Mouse (Mus musculus) spleen, postnatal 14 days (tissue): ENCODE measurements around the gene Tbxas1.
A peak's percentile ranks its signal among the peaks of the same experiment; 100 is the strongest.

Experiments used
- DNase-seq, 2 experiments: peaks; one replicate each; pipeline ENCODE4 v3.0.0; 2021 to 2022; ENCODE audit warnings: low spot score in 2 of 2

Tbxas1 gene

GRCm38 (mm10) chr6:38875258-38876070 lies at the start of gene Tbxas1:
Tbxas1 (plus strand) TSS chr6:38875404.
- peak; percentile 26 to 45 for DNase-seq

DNA sequence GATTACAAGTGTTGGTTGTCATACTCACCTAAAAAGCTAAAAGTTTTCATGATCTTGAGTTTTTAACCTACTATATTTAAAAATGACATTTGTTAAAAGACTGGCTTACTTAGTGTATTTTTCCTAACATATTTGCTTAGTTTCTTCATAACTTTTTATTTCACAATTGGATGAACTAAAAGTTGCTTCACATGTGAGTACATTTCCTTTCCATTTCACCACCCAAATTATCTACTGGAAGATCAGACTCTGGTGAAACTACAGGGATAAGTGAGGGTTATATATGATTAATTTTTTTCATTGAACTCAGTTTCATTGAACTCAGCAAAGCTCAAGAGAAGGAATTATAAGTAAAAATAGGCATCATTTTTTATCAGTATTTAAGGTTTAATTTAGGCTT lies 49.3 kb upstream of the Tbxas1 start:
- no peak for DNase-seq

DNA sequence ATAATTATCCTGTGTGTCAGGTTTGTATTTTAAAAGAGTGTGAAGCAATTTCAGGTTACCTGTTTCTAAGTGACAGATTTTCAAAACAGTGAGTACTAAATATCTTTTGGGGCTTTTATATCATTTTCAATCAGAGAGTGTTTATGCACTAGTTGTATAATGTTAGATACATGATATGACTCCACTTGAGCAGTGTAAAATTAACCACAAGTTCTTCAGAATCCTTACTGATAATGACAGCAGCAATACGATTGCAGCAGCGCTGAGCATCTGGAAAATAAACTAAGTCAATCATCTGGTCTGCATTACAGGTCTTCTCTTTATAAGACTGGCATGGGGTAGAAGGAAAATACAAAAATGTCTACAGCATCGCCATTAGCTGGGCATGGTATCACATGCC lies 48.3 kb upstream of the Tbxas1 start:
- DNase-seq = no peak

DNA sequence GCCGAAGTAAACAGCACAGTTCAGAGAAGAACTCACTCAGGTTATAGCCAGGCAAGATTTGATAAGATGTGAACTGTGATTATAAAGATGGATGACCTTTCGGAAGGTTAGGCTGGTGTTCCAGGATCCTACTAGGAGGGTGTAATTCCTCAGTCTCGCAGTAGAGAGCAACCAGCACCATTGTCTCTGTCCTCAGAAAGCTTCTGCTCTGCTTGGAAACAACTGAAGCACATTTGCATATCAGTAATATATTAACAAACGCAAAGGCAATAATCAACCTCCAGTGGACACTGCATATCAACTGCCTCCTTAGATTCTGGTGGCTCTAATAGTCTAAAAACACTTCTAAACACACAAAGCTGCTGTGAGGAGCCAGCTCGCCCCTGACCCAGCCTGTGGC lies 47.8 kb upstream of the Tbxas1 start:
- no peak for DNase-seq

- DNase-seq = no peak
Observed at GRCm38 (mm10) chr6:38828211-38828610, 47.0 kb upstream of the Tbxas1 start.

DNA sequence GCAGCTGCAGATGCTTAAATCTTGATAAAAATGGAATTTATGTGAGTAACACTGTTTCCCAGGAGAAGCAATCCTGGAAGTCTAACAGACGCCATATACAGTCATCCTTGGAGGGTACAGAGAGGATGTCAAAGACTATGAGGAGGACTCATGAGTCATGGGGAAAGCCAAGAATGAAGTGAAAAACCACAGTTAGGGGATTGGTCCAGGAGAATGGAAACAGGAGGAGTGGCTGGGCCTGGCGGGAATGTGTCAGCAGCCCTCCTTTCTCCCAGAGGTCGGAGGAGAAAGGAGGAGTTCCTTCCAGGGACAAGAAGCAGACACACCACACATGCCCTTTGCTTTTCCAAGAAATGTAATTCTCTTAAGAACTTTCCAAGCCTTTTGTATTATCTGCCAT lies 45.8 kb upstream of the Tbxas1 start:
- no peak for DNase-seq

DNA sequence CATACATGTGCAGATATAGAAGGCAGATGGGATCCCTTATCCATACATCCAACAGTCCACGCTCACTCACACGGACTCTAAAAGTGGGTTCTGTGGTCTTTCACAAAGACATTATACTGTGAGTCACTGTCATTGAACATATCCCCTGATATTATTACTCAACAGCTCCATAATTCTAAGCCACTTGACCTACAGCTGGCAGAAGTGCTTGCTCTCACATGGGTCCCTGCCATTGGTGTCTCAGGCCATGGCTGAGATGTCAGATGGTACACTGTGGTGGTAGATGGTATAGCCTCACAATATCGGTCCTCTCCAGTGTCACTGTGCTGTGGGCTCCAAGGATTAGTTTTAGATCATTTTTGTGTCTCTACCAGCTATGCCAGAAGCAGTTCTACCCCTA lies 41.5 kb upstream of the Tbxas1 start:
- DNase-seq = no peak

DNA sequence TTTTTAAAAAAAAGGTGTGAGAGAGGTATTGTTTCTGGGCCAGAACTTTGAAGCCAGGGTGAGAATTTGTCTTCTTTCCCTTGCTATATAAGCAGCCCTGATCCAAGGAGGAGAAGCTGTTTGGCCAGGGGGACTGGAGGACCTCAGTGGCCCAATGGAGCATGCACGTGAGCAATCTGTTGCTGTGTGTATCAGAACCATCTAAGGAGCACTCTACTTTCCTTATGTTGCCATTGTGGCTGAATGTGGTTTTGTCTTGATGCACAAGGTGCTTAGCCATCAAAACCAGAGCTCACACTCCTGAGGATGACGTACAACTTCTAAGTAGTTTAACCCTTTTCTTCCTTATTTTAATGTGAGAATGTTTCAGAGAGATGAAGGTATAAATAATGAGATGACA lies 40.5 kb upstream of the Tbxas1 start:
- no peak for DNase-seq

DNA sequence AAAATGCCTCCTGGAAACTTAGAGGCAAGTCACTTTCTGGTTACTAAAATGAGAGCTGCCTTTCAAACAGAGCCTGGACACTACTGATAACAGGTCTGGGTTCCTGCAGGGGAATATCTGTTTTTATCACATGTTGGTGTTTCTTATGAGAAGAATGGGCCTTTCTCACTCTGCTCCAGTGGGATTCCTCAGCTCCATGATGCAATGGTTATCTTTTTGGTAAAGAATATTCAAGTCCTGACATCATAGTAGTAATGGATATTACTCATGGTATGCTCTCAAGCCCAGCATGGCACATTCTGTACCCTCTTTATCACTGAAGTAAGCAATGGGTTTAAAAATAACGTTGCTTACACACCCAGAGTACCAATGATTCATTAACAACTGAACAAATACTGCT lies 40.0 kb upstream of the Tbxas1 start:
- DNase-seq = no peak

GRCm38 (mm10) chr6:38838061-38838460 lies 37.1 kb upstream of the Tbxas1 start:
- DNase-seq = no peak

GRCm38 (mm10) chr6:38839891-38840290 lies 35.3 kb upstream of the Tbxas1 start:
- no peak for DNase-seq

DNA sequence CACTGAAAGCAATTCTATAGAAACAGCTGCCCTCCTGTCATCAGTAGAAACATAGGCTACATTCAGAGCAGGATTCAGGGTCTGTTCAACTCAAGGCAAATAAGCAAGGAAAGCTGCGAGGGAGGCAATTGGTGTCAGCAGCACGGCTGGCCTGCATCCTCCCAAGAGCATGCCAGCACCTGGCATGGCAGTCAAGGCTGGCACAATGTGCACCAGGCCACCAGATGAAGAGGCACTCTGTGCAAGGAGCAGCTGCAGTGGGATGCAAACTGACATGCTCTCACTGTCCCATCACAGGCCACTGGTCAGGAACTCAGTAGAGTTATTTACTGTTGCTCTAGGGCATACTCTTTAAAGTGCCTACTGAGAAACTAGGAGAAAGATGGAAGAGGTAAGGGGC lies 34.8 kb upstream of the Tbxas1 start:
- DNase-seq = no peak

DNA sequence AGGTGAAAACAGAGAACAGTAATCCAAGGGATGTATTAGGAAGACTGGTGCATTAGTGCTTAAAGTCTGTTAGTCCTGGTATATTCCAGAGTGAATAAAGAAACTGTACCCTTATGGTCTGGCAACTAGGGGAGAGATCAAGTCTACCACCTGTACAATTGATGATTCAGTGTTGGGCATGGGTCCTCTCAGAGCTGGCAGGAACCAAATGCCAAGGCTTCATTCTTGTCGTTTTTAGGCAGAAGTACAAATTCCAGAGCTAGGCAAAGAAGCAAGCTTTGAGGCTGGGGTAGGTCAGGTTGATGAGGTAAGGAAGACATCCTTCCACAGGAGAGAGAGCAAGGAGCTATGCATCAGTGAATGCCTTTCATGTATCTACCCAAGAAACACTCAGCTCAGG lies 34.4 kb upstream of the Tbxas1 start:
- DNase-seq = no peak

DNA sequence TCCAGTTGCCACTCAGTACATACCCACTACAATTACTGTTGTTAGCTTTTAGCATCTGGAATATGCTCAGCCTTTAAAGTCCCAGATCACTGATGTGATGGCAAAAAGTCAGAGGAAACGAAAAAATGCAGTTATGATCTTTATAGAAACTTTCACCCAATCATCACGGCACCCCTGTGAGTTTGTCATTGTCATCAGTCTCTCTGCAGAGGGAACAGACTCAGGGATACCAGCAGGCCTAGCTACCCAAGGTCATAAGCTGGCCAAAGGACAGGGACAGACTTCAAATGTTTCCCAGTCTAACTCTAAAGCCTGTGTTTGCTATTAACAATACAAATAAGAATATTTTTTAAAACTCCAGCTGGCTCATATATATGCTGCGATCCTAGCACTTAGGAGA lies 33.7 kb upstream of the Tbxas1 start:
- no peak for DNase-seq

DNA sequence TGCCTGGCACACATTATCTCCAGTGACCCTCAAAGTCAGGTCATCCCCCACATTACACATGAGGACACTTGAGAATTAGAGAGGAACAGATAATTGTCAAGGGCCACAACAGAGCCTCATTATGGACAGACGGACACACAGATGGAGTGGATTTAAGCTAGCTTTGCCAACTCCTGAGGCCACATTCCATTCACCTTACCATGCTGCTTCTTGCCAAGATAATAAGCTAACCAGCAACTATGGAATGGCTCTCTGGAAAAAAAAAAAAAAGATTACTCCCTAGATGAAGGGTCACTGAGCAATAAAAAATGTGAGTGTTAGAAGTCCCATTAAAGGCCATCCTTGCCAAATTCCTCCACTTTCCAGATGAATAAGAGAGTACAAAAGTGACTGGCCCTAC lies 30.1 kb upstream of the Tbxas1 start:
- DNase-seq = no peak

DNA sequence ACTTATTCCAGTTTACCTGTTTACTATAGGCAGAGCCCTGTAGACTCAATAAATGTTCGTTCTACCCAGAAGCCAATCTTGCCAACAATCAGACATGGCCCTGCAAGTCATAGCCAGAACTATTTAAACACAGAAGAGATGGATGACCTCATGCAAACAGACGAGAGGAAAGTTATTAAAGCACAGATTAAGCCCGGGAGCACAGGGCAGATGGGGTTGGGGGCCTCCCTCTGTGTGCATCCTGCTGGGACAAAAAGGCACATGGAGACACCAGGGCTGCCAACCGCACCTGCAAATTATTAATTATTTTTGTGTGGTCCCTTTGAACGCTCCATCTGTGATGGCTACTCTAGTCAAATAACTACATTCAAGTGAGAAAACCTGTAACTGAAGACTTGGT lies 29.3 kb upstream of the Tbxas1 start:
- DNase-seq = no peak

DNA sequence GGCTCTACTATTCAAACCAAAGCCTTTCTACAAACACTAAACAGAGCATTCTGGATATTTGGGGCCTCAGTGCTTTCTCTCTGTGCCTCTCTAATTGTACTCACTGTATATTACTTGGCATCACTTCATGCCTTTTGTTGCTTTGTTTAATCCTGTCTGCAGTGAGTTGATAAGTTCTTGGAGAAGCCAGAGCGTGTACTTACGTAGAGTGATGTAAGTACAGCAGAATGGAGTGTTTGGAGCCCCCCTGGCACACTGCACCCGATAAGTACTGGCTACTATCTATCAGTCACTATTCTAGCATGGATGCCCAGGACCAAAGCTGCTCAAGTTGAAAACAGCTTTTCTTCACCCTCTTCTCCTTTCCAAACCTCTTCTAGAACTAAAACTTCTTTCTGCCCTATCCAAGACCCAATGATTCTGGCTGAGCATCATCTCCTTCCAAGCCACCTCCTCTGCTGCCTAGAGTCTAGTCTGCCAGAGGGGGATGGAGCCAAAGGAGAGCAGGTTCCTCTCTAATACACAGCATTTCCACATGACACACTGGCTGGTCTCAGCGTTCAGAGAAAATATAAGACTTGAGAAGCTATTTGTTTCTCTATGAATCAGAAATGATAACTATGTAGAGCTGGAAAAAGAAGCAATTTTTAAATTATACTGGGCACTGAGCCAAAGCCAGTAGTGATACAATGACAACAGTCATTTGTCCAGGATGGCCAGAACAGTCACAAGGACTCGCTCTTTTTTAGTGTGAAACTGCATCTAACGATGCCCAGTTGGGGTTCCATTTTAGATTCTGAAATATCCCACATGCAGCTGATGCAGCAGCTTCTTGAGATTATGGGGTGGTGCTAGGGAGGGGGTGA lies 28.6 kb upstream of the Tbxas1 start:
- no peak for DNase-seq

- DNase-seq = no peak
Observed at GRCm38 (mm10) chr6:38847447-38847846, 27.8 kb upstream of the Tbxas1 start.

DNA sequence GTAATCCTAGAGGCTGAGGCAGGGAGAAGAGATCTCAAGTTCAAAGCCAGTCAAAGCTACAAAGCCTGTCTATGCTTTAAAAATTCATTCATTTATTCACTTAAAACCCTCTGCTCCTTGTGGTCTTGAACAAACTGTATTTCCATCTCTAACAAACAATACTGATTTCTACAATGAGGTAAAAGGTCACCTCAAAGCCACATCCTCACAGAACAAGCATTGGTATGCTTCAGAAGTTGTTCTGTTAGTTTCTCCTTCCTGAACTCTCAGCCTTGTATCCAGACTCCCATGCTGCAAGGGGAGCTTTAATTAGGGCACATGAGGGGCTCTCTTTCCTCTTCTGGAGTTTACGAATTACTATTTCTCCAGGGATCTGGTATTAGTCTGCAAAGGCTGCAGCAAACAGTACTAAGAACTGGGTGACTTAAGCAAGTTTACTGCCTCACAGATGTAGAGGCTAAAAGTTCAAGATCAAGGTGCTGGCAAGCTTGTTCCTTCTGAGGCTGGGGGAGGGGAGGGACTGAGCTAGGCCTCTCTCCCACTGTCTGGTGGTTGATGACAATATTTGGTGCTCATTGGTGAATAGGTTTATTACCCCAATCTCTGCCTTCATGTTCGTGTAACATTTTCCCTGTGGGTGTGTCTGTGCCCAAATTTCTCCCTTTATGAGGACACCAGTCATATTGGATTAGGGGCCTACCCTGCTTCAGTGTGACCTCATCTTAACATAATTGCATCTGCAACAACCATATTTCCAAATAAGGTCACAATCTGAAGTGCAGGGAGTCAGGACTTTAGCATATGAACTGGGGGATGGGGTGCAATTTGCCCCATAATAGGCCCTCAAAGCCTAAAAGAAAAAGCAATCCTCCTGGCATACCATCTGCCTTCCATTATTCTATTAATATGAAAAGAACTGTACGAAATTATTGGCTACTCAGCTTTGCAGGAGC lies 27.0 kb upstream of the Tbxas1 start:
- no peak for DNase-seq

DNA sequence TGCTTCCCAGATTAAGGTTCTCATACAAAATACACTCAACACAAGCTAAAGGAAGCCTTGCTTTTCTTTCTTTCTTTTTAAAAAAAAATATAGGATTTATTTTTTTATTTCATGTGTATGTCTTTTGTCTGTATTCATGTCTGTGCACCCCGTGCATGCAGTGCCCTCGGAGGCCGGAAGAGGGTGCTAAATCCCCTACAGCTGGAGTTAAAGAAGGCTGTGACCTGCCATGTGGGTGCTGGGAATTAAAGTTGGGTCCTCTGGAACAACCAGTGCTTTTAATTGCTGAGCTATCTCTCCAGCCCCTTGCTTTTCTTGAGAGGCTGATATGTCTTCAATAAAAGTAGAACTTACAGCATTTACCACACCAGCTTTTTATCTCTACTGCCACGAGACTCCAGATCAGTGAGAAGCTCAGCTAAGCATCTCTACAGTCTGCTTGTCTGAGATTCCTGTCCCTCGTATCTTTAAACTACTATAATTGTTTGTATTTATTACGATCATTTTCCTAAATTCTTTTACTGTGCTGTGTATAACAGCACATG lies 24.4 kb upstream of the Tbxas1 start:
- no peak for DNase-seq

- DNase-seq = no peak
Observed at GRCm38 (mm10) chr6:38851740-38852139, 23.5 kb upstream of the Tbxas1 start.

DNA sequence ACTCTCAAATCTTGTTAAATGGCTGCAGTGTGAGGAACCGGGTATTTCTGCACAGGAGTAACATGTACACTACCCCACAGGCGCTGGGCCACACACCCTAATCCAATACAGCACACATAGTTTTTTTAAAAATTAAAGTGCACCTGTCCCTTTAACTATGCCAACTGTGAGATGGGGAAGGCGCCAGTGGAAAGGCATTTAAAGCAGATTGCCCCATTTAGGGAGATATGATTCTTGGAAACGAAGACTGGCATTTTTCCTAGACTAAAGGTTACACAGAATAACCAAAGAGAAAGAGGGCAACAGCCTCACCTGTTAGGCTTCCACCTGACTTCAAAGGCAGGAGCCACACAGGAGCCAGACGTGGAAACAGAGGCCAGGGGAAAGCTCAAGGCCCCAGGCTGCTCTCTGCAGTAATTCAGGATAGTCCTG lies 21.6 kb upstream of the Tbxas1 start:
- no peak for DNase-seq
